Mouse (Mus musculus) limb, embryonic 11.5 days (tissue): ENCODE measurements around the gene Rbp7. TPM values are rescaled to one million over a fixed set of nuclear protein-coding genes. Genes with fewer than 3 reads are reported as not detected.
"Not testable (repeated sequence)": the region's sequence is repeated elsewhere in the genome, so short reads cannot be mapped to it uniquely, and the experiment has no call there.

Experiments used
- ATAC-seq: fragments of 200-750 bp; cut with Nextera tagmentation; 2 replicates; pipeline ENCODE4 v1.8.0; 2017; ENCODE audit warnings: low read depth; ENCODE audit not compliant: insufficient number of reproducible peaks, low FRiP score, low TSS enrichment
- DNase-seq: peaks from one replicate; pipeline ENCODE4 v3.0.0-alpha.2; 2015; ENCODE audit warnings: low spot score
- H3K27ac ChIP-seq: fragments of 300-500 bp; sonication (generic); replicated peaks from 2 replicates; pipeline ENCODE4 v1.5.1; 2014; ENCODE audit warnings: low read depth, mild to moderate bottlenecking, low read length
- H3K27me3 ChIP-seq: fragments of 300-500 bp; sonication (generic); 2 replicates; pipeline ENCODE4 v1.6.1; 2014; ENCODE audit warnings: mild to moderate bottlenecking, low read length, mixed read lengths; ENCODE audit not compliant: control insufficient read depth, insufficient read depth
- H3K36me3 ChIP-seq: fragments of 300-500 bp; sonication (generic); 2 replicates; pipeline ENCODE4 v1.6.1; 2014; ENCODE audit warnings: mild to moderate bottlenecking, low read length, moderate library complexity, mixed read lengths; ENCODE audit not compliant: control insufficient read depth, insufficient read depth
- H3K4me1 ChIP-seq: fragments of 300-500 bp; sonication (generic); 2 replicates; pipeline ENCODE4 v1.6.1; 2014; ENCODE audit warnings: low read length, mixed read lengths; ENCODE audit not compliant: control insufficient read depth, insufficient read depth
- H3K4me2 ChIP-seq: fragments of 300-500 bp; sonication (generic); 2 replicates; pipeline ENCODE4 v1.6.1; 2014; ENCODE audit warnings: low read depth, mild to moderate bottlenecking, moderate library complexity; ENCODE audit not compliant: severe bottlenecking
- H3K4me3 ChIP-seq: fragments of 300-500 bp; sonication (generic); 2 replicates; pipeline ENCODE4 v1.5.1; 2014; ENCODE audit warnings: low read depth, low read length
- H3K9ac ChIP-seq: fragments of 300-500 bp; sonication (generic); 2 replicates; pipeline ENCODE4 v1.6.1; 2014; ENCODE audit warnings: mild to moderate bottlenecking, low read length
- H3K9me3 ChIP-seq: fragments of 300-500 bp; sonication (generic); 2 replicates; pipeline ENCODE4 v1.6.1; 2016; ENCODE audit warnings: low read length; ENCODE audit not compliant: control insufficient read depth
- WGBS: fragments of 180-500 bp; shearing (Covaris S2); extraction: QIAGEN DNeasy Blood & Tissue Kit; methylation state at CpG from one replicate; pipeline ENCODE4 v1.1.7; 2014; 5-methylcytosine and 5-hydroxymethylcytosine counted together
- polyA plus RNA-seq: library from polyadenylated mRNA; unstranded; fragments of >200 nt; fragmentation: Nextera tagmentation; extraction: Ambion mirVana; gene quantifications from 2 replicates; pipeline ENCODE4 v1.2.1, GENCODE M21; 2014

The Rbp7 gene
- polyA plus RNA-seq, 1 experiment from 2014 or later, result not detected

DNA sequence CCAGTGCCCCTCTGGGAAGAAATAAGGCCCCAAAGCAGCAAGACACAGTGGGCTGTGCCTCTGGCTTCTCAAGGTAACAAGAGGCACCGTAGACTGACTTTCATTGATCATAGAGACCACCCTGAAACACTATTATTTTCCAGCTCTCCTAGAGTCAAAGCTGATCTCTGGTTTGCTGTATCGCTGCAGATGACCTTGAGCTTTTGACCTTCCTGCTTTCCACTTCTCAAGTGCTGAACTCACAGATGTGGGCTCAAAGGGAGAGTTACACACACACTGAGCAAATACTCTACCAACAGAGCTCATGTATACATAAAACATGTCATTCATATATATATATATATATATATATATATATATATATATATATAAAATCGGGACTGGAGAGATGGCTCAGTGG, 4.1 kb downstream of the Rbp7 start:
- no peaks in the 10 kb centered on the region for H3K27me3 ChIP-seq
- WGBS, result 87% methylated on average over 3 of the region's 3 CpGs
- H3K9me3 ChIP-seq, result no peaks in the 10 kb centered on the region
- H3K27ac ChIP-seq, result no peak overlapping the region
- no peak overlapping the region for H3K9ac ChIP-seq
- no peak for ATAC-seq
- no peak for DNase-seq
- no peaks in the 10 kb centered on the region for H3K36me3 ChIP-seq
- H3K4me3 ChIP-seq, result no peak overlapping the region
- H3K4me1 ChIP-seq, result no peaks in the 10 kb centered on the region; the same call in none of the 2 replicates
- H3K4me2 ChIP-seq, result no peak overlapping the region

DNA sequence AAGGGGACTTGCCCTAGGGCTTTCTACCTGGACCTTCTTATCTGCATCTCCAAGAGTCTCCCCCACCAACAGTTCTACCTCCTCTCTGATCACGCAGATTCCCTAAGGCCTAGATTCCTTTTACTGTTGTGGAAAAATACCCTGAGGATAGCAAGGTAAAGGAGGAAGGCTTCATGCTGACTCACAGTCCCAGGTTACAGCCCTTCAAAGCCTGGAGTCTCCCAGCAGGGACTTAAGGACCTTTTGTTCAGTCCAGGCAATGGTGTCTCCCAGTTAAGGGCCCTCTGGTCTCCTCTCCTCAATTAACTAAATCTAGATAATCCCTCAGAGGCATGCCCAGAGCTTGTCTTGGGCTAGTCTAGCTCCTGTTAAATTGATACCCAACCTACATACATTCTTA, 8.5 kb downstream of the Rbp7 start:
- DNase-seq (no peak), ATAC-seq (no peak)
- no peaks in the 10 kb centered on the region; the same call in none of the 2 replicates for H3K4me1 ChIP-seq
- H3K4me3 ChIP-seq, result no peak overlapping the region
- no peaks in the 10 kb centered on the region for H3K27me3 ChIP-seq
- WGBS, result 67% methylated on average over 1 of the region's 1 CpGs
- H3K27ac ChIP-seq, result peak overlapping the region; percentile 61; the same call in 1 of the 2 replicates
- no peaks in the 10 kb centered on the region for H3K36me3 ChIP-seq
- no peaks in the 10 kb centered on the region for H3K9me3 ChIP-seq
- H3K4me2 ChIP-seq, result peak overlapping the region; percentile 35; the same call in 1 of the 2 replicates
- no peak overlapping the region for H3K9ac ChIP-seq

DNA sequence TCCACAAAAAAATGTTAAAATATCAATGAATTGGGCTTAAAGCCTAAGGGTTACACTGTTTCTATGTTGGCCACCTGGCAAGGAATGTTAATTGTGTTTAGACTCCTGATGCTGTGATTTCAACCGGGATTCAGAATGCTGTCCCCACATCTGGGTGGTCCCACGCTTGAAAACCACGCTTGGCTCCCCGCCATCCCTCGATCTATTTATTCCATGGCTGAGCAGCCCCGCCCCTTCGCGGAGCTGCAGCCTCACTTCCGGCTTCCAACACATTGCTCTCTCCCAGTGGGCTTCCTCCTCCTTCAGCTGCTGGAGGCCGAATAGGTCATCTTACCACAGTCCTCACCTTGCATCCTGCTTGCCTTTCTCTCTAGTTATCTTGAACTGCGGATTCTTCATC, 8.9 kb downstream of the Rbp7 start:
- WGBS, result 2% methylated on average over 11 of the region's 11 CpGs
- peak; percentile 67; the same call in 1 of the 2 replicates for ATAC-seq
- no peak overlapping the region for H3K9ac ChIP-seq

DNA sequence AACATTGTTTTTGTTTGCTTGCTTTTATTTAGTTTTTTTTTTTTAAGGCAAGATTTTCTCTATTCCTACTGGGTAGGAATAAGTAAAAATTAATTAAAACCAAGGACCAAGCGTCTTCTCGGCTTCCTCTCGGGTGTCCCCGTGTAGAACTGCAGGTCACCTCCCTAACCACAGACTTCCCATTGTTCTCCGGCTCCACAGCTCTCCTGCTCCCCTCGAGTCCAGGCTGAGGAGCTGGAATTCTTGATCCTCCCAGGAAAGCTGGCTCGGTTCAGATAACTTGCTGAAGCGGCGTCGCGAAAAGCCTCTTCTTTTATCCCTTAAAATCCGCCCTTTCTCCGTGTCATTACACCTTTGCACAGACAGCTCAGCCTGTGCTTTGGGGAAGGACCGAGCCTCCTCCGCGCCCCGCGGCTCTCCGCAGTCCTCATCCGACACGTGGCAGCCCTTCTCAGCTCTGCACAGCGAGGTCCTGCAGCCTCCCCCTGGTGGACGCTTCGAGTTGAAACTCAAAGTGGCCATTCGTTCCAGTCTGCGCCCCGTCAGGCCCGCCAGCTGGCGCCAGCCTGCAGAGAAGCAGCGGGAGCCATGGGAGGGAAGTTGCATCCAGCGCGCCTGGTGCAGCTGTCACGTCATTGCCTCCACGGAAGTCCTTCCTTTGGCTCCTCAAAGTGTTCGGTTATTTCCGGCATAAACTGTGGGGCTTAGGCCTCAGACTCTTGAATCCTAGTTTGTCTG, 9.6 kb downstream of the Rbp7 start:
- Histone ChIP-seq H3K9ac (peak overlapping the region; percentile 65), H3K27ac (peak overlapping the region; percentile 56), H3K4me1 (no peaks in the 10 kb centered on the region; the same call in none of the 2 replicates), H3K9me3 (no peaks in the 10 kb centered on the region), H3K27me3 (no peaks in the 10 kb centered on the region), H3K4me2 (peak overlapping the region; percentile 35), H3K36me3 (no peaks in the 10 kb centered on the region), H3K4me3 (peak overlapping the region; percentile 2; the same call in 1 of the 2 replicates)
- WGBS, result under 1% methylated on average over 36 of the region's 36 CpGs
- DNase-seq, result peak; percentile 96
- ATAC-seq, result peak; percentile 95

More for the DNA sequence above, 8.9 kb downstream of the Rbp7 start:
- Histone ChIP-seq H3K4me2 (peak overlapping the region; percentile 35), H3K27me3 (no peaks in the 10 kb centered on the region), H3K4me1 (no peaks in the 10 kb centered on the region; the same call in none of the 2 replicates), H3K27ac (peak overlapping the region; percentile 61; the same call in 1 of the 2 replicates), H3K9me3 (no peaks in the 10 kb centered on the region), H3K36me3 (no peaks in the 10 kb centered on the region), H3K4me3 (0 out of 2 replicates have a peak overlapping the region, but pooled peaks have one; percentile 2)
- peak; percentile 79 for DNase-seq

DNA sequence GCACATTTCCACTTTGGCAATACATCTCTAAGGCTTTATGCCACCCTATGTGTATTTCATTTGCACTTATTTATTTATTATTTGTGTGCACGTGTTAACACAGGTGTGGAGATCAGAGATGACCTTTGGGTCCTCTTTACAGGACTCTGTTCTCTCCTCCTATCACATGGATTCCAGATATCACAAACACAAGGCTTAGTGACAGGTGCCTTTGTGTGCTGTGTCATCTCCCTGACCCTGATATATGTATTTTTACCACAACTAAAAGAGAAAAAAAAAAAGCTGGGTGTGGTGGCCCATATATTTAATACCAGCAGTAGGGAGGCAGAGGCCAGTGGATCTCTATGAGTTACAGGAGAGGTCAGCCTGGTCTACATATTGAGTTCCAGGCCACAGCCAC, 10.3 kb downstream of the Rbp7 start:
- Histone ChIP-seq H3K4me2 (no peak overlapping the region), H3K36me3 (no peaks in the 10 kb centered on the region), H3K9ac (no peak overlapping the region), H3K4me1 (no peaks in the 10 kb centered on the region; the same call in none of the 2 replicates), H3K9me3 (no peaks in the 10 kb centered on the region), H3K27ac (no peak overlapping the region), H3K4me3 (no peak overlapping the region), H3K27me3 (no peaks in the 10 kb centered on the region)
- ATAC-seq (no peak), DNase-seq (peak; percentile 30)
- WGBS, result 88% methylated on average over 1 of the region's 1 CpGs

DNA sequence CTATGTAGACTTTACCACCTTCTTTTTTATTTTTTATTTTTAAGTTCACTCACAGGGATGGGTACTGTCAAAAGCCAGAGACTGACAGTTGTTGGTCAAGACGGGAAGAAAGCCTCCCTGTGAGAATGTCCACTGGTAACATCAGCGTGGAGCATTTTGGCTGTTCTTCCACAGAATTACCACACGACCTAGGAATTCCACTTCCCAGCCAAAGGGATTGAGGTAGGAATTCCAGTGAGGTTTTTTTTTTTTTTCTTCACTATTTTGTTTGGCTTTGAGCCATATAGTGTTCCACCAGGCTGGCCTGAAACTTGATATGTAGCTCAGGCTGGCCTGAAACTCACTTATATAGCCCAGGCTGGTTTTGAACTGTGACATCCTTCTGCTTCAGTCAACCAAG, 12.3 kb downstream of the Rbp7 start:
- DNase-seq (no peak), ATAC-seq (no peak)
- Histone ChIP-seq H3K27ac (no peak overlapping the region), H3K4me2 (no peak overlapping the region), H3K27me3 (no peaks in the 10 kb centered on the region), H3K36me3 (no peaks in the 10 kb centered on the region), H3K9ac (no peak overlapping the region), H3K4me1 (no peaks in the 10 kb centered on the region; the same call in none of the 2 replicates), H3K9me3 (no peaks in the 10 kb centered on the region), H3K4me3 (no peak overlapping the region)
- 75% methylated on average over 3 of the region's 3 CpGs for WGBS

DNA sequence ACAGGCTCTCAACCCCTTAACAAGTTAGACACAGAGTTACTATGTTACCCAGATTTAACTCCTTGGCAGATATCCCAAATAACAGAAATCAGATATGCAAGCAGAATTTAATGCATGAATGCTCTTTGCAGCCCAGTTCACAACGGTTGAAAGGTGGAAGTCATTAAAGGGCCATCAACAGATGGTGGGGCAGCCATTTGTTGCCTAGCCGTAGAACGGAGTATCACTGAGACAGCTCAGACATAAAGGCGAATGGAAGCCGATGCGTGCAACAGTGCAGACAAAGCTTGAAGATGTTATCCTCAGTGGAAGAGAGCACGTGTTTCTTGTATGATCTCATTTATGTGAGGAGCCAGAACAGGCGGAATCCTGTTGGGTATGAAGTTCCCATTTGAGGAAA, 14.2 kb downstream of the Rbp7 start:
- DNase-seq (no peak), ATAC-seq (no peak)
- no peaks in the 10 kb centered on the region for H3K27me3 ChIP-seq
- WGBS, result 62% methylated on average over 8 of the region's 8 CpGs
- no peaks in the 10 kb centered on the region; the same call in none of the 2 replicates for H3K4me1 ChIP-seq
- H3K4me2 ChIP-seq, result no peak overlapping the region
- H3K36me3 ChIP-seq, result no peaks in the 10 kb centered on the region
- no peak overlapping the region for H3K9ac ChIP-seq
- H3K9me3 ChIP-seq, result no peaks in the 10 kb centered on the region
- no peak overlapping the region for H3K4me3 ChIP-seq
- no peak overlapping the region for H3K27ac ChIP-seq

DNA sequence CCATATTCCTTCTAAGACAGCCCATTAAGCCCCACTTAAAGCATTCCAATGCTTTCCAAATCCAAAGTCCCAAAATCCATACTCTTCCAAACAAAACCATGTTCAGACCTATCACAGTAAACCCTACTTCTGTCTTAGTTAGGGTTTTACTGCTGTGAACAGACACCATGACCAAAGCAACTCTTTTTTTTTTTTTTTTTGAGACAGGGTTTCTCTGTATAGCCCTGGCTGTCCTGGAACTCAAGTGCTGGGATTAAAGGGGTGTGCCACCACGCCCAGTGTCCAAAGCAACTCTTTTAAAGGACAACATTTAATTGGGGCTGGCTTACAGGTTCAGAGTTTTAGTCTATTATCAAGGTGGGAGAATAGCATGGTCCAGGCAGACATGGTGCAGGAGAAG, 22.9 kb downstream of the Rbp7 start:
- H3K27ac ChIP-seq, H3K9ac ChIP-seq, H3K27me3 ChIP-seq, H3K4me2 ChIP-seq, H3K4me3 ChIP-seq, H3K36me3 ChIP-seq, ATAC-seq, H3K4me1 ChIP-seq, DNase-seq, H3K9me3 ChIP-seq: not testable (repeated sequence)
- 78% methylated on average over 1 of the region's 1 CpGs for WGBS
